Mouse (Mus musculus): ENCODE results near the gene Mgmt. TPM values are rescaled to one million over a fixed set of nuclear protein-coding genes. Genes with fewer than 3 reads are reported as not detected.

Mgmt gene
- polyA plus RNA-seq (2015; fragmentation: Nextera tagmentation; extraction: Ambion mirVana), result 1.6 and 1.9 TPM in 2 replicates

DNA sequence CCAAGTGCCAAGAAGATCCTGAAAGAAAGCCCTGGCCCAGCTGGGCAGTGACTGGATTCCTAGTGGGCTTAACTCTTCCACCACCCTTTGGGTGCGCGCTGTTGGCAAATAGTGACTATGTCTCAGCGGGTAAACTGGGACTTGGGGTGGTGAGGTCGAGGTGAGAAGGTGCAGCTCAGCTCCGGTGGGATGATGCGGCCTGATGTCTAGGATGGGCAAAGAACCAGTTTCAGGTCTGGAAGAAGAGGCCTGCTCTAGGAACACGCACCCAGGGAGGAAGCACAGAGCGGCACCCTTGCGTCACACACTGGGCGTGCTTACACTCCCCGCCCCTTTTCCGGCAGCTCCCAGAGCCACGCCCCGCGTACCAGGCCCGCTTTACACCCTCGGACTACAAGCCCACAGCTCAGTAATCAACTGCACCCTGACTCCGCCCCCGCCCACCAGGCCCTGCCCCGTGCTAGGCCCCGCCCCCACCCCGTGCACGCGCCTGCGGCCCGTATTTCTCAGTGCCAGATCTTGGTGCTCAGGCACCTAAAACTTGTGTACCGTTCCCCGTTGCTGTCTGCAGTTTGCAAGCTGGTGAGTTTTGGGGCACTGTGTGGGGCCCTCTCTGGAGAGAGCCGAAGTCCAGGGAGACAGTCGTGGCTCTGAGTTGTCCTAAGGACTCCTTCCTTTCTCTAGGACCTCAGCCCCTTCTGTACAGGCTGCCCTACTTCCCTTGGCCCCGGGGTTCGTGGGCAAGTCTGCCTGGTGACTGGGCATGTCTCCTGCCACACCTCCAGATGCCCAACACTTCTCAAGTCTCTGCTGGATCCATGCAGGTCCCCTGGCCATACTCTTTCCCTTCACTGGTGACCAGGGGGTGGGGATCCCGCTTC is at the start of gene Mgmt:
Gene Mgmt, plus strand, starts transcription at position 509 of the 881 bp plus-strand sequence.
- Histone ChIP-seq H3K27me3 (0 out of 2 replicates have a peak, but pooled peaks cover 3% of the 10 kb centered on the region), H3K4me1 (peaks cover 5% of the 10 kb centered on the region; the same call in 1 of the 2 replicates), H3K9ac (peak within 1 kb of the TSS; percentile 60), H3K4me3 (peak within 1 kb of the TSS; percentile 29), H3K27ac (no peak within 1 kb of the TSS), H3K36me3 (ENCODE audit: poor library complexity, severe bottlenecking) (no peaks in the 10 kb centered on the region), H3K9me3 (replicated peaks) (no peaks in the 10 kb centered on the region), H3K4me2 (peak within 1 kb of the TSS; percentile 57)
- peak; percentile 99 for ATAC-seq
- WGBS, result 11% methylated on average over 33 of the region's 33 CpGs

DNA sequence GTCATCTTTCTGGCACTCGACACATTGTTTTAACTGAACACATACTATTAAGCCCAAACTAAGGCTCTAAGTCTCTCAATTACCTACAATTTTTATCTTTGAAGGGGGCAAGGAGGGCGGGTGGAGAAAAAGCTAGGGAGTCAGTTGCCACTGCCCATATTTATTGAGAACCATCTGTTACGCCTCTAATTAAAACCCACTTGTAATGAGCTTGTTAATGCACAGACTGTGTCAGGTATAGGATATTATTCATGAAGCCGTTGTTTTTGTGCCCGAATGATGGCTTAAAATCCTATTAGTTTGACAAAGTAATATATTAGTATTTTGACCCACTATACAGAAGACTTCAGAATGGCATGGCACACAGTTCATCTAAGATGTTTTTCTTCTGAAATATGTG is 49.6 kb upstream of the Mgmt start:
- WGBS, result 27% methylated on average over 5 of the region's 5 CpGs
- Histone ChIP-seq H3K4me3 (no peak overlapping the region), H3K27me3 (peaks cover 53% of the 10 kb centered on the region), H3K4me2 (no peak overlapping the region), H3K36me3 (ENCODE audit: poor library complexity, severe bottlenecking) (no peaks in the 10 kb centered on the region), H3K9me3 (replicated peaks) (no peaks in the 10 kb centered on the region), H3K27ac (no peak overlapping the region), H3K4me1 (peaks cover 41% of the 10 kb centered on the region), H3K9ac (no peak overlapping the region)
- ATAC-seq, result peak; percentile 70

DNA sequence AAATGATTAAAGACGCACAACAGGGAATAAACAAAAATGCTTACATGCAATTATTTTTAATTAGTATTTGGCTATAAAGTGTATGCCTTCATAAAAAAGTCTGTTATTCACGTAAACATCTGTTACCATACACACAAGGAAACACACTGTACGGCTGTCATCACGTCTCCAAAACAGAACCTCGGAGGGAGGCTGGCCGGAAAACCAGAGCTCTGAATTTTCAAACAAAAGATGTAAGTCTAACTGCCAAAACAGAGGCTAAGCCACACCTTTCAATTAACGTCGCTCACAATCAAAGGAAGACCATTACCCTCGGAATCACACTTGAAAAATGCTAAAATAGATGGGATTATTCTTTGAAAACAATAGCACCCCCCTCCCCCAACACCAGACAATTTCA is 49.1 kb upstream of the Mgmt start:
- ATAC-seq, result peak; percentile 74
- 10% methylated on average over 9 of the region's 9 CpGs for WGBS
- Histone ChIP-seq H3K27ac (no peak overlapping the region), H3K27me3 (peaks cover 57% of the 10 kb centered on the region), H3K4me2 (peak overlapping the region; percentile 21; the same call in 1 of the 2 replicates), H3K4me3 (no peak overlapping the region), H3K9me3 (replicated peaks) (no peaks in the 10 kb centered on the region), H3K36me3 (ENCODE audit: poor library complexity, severe bottlenecking) (no peaks in the 10 kb centered on the region), H3K9ac (no peak overlapping the region), H3K4me1 (peaks cover 41% of the 10 kb centered on the region)

DNA sequence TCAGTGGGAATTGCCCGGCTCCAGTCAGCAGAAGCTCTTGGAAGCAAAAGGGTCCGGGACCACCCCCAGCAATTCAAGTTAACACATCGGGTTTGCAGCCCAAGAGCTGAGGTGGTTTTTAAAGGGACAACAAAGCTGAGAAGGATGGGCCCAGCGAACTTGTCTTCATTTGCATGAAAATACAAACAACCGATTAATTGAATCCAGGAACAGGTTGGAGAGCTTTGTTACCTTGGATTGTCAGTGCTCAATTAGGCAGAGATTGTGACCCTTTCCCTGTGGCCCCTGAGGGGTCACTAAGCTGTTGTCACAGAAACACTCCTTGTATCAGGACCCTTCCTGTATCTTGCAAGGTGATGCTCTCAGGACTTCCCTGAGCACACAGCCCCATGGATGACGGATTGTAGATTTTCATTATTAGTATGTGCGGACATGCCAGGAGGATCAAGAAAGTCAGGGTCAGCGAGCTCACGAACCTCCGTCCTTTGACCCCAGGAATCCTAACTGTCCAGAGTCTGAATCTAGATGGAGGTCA is 48.3 kb upstream of the Mgmt start:
- no peak for ATAC-seq
- H3K27me3 ChIP-seq, result peaks cover 60% of the 10 kb centered on the region
- peak overlapping the region; percentile 21; the same call in 1 of the 2 replicates for H3K4me2 ChIP-seq
- no peak overlapping the region for H3K9ac ChIP-seq
- H3K27ac ChIP-seq, result no peak overlapping the region
- WGBS, result 21% methylated on average over 10 of the region's 10 CpGs
- H3K9me3 ChIP-seq (replicated peaks), result no peaks in the 10 kb centered on the region
- no peak overlapping the region for H3K4me3 ChIP-seq
- H3K4me1 ChIP-seq, result peaks cover 37% of the 10 kb centered on the region
- H3K36me3 ChIP-seq (ENCODE audit: poor library complexity, severe bottlenecking), result no peaks in the 10 kb centered on the region

DNA sequence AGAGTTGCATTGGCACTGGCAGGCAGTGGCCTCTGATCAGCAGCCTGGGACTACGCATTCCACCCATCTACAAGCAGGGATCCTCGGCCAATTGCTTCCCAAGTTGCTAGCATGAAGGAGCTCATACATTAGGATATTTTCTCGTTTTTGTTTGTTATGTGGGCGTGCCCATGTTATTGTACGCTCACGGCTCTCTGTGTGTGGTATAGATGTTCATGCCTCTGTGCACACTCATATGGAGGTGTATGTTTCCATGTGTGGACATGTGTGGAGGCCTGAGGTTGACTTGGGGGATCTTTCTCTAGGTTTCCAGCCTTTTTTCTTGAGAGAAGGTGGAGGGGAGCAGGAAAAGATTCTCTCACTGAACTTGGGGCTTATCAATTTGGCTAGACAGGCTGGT is 46.8 kb upstream of the Mgmt start:
- Histone ChIP-seq H3K4me2 (no peak overlapping the region), H3K9me3 (replicated peaks) (no peaks in the 10 kb centered on the region), H3K36me3 (ENCODE audit: poor library complexity, severe bottlenecking) (no peaks in the 10 kb centered on the region), H3K4me1 (peaks cover 29% of the 10 kb centered on the region), H3K4me3 (no peak overlapping the region), H3K9ac (no peak overlapping the region), H3K27me3 (peaks cover 60% of the 10 kb centered on the region), H3K27ac (no peak overlapping the region)
- no peak for ATAC-seq
- WGBS, result 89% methylated on average over 6 of the region's 6 CpGs

DNA sequence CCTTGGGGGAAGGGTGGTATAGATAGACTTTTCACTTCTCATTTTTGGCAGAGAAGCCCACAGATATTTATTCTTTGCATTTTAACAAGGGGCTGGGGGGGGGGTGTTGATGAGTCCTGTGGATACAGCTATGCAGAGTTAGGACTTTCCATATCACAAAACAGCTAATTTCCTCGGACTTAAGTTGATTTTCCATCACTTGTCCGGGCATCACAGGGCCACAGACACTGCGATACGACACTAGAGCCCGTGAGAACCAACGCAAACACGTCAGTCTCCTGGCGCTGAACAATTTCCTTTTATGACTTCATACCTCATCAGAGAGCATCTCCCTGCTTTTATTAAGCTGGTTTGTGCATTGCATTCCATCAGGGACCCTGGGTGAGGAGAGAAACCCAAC is 45.7 kb upstream of the Mgmt start:
- Histone ChIP-seq H3K27ac (no peak overlapping the region), H3K27me3 (peaks cover 52% of the 10 kb centered on the region), H3K4me2 (no peak overlapping the region), H3K36me3 (ENCODE audit: poor library complexity, severe bottlenecking) (no peaks in the 10 kb centered on the region), H3K9ac (no peak overlapping the region), H3K4me1 (peaks cover 28% of the 10 kb centered on the region), H3K4me3 (no peak overlapping the region), H3K9me3 (replicated peaks) (no peaks in the 10 kb centered on the region)
- 85% methylated on average over 8 of the region's 8 CpGs for WGBS
- no peak for ATAC-seq

DNA sequence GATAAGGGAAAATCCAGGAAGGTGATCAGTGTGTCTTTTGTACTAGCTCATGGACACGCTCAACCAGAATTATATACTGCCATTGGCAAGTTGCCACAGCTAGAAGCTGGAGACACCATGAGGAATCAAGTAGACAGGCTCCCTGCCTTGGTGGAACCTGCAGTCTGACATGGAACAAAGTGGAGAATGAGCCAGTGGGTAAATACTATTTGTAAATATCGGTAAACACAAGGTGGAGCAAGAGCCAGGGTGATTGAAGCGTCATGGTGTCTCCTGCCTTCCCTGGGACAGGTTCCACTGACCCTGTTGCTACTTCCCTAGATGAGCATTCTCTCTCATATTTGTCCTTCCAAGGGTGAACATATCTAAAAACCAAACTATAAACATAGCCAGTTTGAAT is 44.6 kb upstream of the Mgmt start:
- Histone ChIP-seq H3K27ac (no peak overlapping the region), H3K27me3 (peaks cover 50% of the 10 kb centered on the region), H3K36me3 (ENCODE audit: poor library complexity, severe bottlenecking) (no peaks in the 10 kb centered on the region), H3K4me2 (no peak overlapping the region), H3K9ac (no peak overlapping the region), H3K4me1 (peaks cover 19% of the 10 kb centered on the region), H3K4me3 (no peak overlapping the region), H3K9me3 (replicated peaks) (no peaks in the 10 kb centered on the region)
- 91% methylated on average over 3 of the region's 3 CpGs for WGBS
- ATAC-seq, result no peak

DNA sequence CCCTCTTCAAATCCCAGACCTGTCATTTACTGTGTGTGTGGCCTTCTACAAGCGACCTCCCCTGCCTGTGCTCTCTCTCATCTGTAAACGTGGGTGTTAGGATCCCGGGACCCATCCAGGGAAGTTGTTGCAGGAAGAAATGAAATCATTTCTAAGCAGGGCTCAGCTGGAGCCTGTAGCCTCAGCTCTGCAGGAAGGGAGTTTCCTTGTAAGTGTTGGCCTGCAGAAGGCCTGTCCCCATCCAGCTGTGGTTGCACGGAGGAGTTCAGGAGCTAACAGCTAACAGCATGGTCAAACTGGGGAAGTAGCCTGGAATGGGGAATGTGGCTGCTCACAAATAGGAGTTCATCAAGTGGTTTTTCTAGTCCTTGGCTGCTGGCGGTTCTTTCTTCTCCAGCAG is 44.1 kb upstream of the Mgmt start:
- Histone ChIP-seq H3K36me3 (ENCODE audit: poor library complexity, severe bottlenecking) (no peaks in the 10 kb centered on the region), H3K27ac (no peak overlapping the region), H3K27me3 (peaks cover 50% of the 10 kb centered on the region), H3K9ac (no peak overlapping the region), H3K9me3 (replicated peaks) (no peaks in the 10 kb centered on the region), H3K4me2 (no peak overlapping the region), H3K4me1 (peaks cover 14% of the 10 kb centered on the region), H3K4me3 (no peak overlapping the region)
- WGBS, result 78% methylated on average over 5 of the region's 5 CpGs
- no peak for ATAC-seq

DNA sequence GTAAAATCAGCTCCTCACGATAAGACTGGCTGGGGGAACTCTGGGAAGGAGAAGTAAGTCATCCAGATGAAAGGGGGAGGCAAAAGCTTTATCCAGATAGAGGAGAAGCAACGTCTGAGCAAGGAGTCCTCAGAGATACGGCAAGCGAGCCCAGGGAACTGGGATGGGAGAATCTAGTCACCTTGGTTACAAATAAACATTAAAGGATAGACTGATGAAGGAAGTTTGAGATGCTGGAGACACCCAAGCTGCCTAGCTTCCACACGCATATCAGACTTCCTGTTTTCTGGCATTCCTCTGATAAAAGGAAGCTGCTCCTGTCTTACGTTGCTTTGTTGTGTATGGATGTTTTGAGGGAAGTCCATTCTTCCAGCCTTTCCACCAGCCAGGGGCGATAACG is 42.5 kb upstream of the Mgmt start:
- Histone ChIP-seq H3K4me2 (no peak overlapping the region), H3K9me3 (replicated peaks) (no peaks in the 10 kb centered on the region), H3K4me1 (no peaks in the 10 kb centered on the region), H3K9ac (no peak overlapping the region), H3K27ac (no peak overlapping the region), H3K27me3 (peaks cover 40% of the 10 kb centered on the region), H3K4me3 (no peak overlapping the region), H3K36me3 (ENCODE audit: poor library complexity, severe bottlenecking) (no peaks in the 10 kb centered on the region)
- no peak for ATAC-seq
- WGBS, result 78% methylated on average over 8 of the region's 8 CpGs

DNA sequence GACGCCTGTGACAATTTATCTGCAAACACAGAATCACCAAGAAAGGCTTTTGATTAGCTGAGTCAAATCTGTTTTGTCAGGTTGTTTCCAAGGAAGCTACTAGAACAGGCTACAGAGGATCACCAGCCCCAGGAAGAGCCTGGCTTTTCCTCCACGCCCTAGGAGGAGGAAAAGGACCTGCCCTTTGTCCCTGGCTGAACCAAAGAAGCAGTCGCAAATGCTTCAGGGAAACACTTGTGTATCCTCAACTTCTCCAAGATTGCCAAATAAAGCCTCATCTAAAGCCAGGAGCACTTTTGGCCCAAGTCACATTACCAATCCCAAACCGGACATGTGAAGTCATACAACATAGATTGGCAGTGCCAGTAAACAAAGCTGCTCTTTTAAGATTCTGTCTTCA is 41.7 kb upstream of the Mgmt start:
- WGBS, result 81% methylated on average over 4 of the region's 4 CpGs
- Histone ChIP-seq H3K4me1 (no peaks in the 10 kb centered on the region), H3K27me3 (peaks cover 33% of the 10 kb centered on the region), H3K36me3 (ENCODE audit: poor library complexity, severe bottlenecking) (no peaks in the 10 kb centered on the region), H3K9ac (no peak overlapping the region), H3K27ac (no peak overlapping the region), H3K4me2 (no peak overlapping the region), H3K9me3 (replicated peaks) (no peaks in the 10 kb centered on the region), H3K4me3 (no peak overlapping the region)
- ATAC-seq, result no peak

DNA sequence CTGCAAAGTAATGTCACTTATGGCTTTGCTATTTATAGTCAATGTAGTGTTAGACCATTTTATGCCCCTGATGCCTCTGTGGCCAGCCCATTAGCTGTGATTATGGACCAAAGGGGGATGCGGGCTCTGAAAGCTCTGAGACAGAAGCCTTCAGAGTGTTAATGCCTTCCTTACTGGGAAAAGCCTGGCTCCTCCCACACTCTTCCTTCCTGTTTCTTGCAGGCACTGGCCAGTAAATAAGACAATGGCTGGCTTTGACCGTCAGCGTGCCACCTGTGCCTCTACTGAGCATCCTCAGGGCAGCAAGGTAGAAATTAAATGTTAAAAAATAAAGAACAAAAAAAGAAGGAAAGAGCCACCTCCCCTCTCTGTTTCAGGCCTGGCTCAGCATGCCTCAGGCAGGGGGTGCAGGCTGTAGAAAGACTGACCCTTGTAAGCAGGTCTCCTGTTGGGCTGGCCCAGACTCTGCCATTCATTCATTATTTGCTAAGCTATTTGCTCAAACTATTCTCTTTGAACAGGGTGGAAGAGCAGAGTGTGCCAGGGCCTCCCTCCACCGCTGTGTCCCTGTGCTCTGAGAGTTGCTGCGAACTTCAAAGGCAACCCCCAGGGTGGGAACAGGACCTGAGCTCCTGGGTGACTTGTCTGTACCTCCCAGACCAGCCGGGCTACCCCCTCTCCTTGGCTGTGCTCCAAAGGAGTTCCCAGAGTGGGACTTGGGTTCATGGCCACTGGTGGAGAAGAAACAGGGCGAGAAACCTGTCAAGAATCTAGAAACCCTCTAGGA is 29.5 kb upstream of the Mgmt start:
- H3K9me3 ChIP-seq (replicated peaks), result no peaks in the 10 kb centered on the region
- 16% methylated on average over 7 of the region's 7 CpGs for WGBS
- no peak overlapping the region for H3K4me3 ChIP-seq
- no peaks in the 10 kb centered on the region for H3K36me3 ChIP-seq (ENCODE audit: poor library complexity, severe bottlenecking)
- peaks cover 14% of the 10 kb centered on the region for H3K4me1 ChIP-seq
- ATAC-seq, result no peak
- no peak overlapping the region for H3K9ac ChIP-seq
- H3K27me3 ChIP-seq, result 0 out of 2 replicates have a peak, but pooled peaks cover 9% of the 10 kb centered on the region
- no peak overlapping the region for H3K4me2 ChIP-seq
- H3K27ac ChIP-seq, result no peak overlapping the region

DNA sequence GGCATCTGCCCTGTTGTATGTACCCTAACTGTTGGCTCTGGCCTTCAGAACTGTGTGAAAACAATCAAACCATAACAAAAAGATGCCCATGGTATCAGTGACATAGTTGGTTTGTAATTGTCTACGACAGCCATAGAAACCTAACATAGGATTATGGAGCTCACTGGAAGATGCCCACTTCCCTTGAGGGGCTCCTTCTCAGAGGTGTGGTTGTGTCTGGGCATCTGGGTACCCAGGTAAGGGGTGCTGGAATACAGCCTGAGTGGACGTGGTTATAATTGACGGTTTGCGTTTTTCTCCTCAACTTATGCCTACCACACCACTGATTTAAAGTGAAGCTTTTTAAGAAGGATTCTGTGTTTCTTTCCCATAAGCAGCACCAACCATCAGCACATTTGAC is 28.5 kb upstream of the Mgmt start:
- Histone ChIP-seq H3K4me2 (no peak overlapping the region), H3K9me3 (replicated peaks) (no peaks in the 10 kb centered on the region), H3K27me3 (0 out of 2 replicates have a peak, but pooled peaks cover 14% of the 10 kb centered on the region), H3K9ac (no peak overlapping the region), H3K4me3 (no peak overlapping the region), H3K27ac (no peak overlapping the region), H3K4me1 (peaks cover 14% of the 10 kb centered on the region), H3K36me3 (ENCODE audit: poor library complexity, severe bottlenecking) (no peaks in the 10 kb centered on the region)
- ATAC-seq, result no peak
- WGBS, result 92% methylated on average over 4 of the region's 4 CpGs
